In the genomic region with DNA sequence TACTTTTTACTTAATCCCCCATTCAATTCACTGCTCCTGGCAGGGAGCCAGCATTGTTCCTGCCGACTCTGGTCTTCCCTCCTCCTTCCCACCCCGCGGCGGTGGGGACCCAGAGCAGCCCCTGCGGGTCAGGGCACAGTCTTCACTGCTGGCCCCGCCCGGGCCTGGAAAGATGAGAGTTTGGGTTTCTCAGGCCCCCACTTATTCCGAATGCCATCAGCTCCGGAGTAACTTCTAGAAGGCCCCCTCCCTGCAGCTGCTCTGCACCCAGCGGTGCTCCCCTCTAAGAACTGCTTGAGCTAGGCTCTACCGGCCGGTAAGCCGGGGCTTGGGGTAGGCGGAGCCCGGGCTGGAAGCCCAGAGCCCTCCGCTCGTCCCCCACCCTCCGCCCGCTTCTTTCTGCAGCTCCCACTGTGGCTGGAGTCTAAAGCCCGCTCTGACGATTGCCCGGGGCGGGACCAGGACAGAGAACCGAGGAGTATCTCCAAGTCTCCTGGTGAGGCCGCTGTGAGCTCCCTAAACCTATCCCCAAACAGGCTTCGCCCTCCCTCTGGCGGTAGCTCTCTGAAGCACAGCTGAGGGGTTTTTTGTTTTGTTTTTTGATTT, we compare ENCODE assay signal across 8 mouse cellular contexts. TPM values are rescaled to one million over a fixed set of nuclear protein-coding genes. Genes with fewer than 3 reads are reported as not detected.
A peak's percentile ranks its signal among the peaks of the same experiment; 100 is the strongest.
DNase-seq lines count a peak whose midpoint lies in the region; ATAC-seq and TF ChIP-seq lines count a peak whose summit lies in the region.

No protein-coding gene starts in this region.

- H3K9me3 ChIP-seq in G1E (replicated peaks): no peaks in the 10 kb centered on the region
- H3K9me3 ChIP-seq in forebrain, embryonic 16.5 days (ENCODE audit: control insufficient read depth, low read length): no peaks in the 10 kb centered on the region

- peaks cover 6% of the 10 kb centered on the region for H3K4me1 ChIP-seq in G1E (ENCODE audit: insufficient read depth, low read depth, low read length)
- H3K4me1 ChIP-seq in forebrain, embryonic 16.5 days (replicated peaks; ENCODE audit: control insufficient read depth, insufficient read depth, low read length): peaks cover 15% of the 10 kb centered on the region
- H3K4me1 ChIP-seq in lung, adult 2 months (ENCODE audit: control insufficient read depth, insufficient read depth, low read length): no peaks in the 10 kb centered on the region

- peak overlapping the region; percentile 91 for H3K4me2 ChIP-seq in forebrain, embryonic 16.5 days (ENCODE audit: low read length)

- H3K9ac ChIP-seq in forebrain, embryonic 16.5 days (replicated peaks; ENCODE audit: low read depth, low read length): peak overlapping the region; percentile 79

- WGBS in forebrain, embryonic 16.5 days: under 1% methylated on average over 27 of the region's 27 CpGs
- WGBS in lung, adult 2 months: 2% methylated on average over 27 of the region's 27 CpGs

- no peak for TF ChIP-seq POLR2A in lung, adult 2 months (IDR thresholded peaks at IDR 0.05; ENCODE audit: borderline replicate concordance, extremely low read depth, low read depth, low read length)

- DNase-seq in G1E (ENCODE audit: low spot score): peak; percentile 85
- DNase-seq in cerebellum, adult 18-20 months: peak; percentile 67 to 73
- peak; percentile 84 to 87 for DNase-seq in heart, postnatal 36 days
- peak; percentile 79 to 83 for DNase-seq in layer of hippocampus, adult 2 months (ENCODE audit: low spot score in 2 of 2)
- peak; percentile 74 for DNase-seq in lung, adult 2 months
- peak; percentile 85 for DNase-seq in testis, postnatal 14 days (ENCODE audit: low spot score)

- TF ChIP-seq CTCF in G1E (IDR thresholded peaks at IDR 0.05; ENCODE audit: low read depth, low read length): peak; percentile 53
- TF ChIP-seq CTCF in layer of hippocampus, adult 2 months (conservative IDR thresholded peaks at IDR 0.05): peak; percentile 86
- TF ChIP-seq CTCF in lung, adult 2 months (IDR thresholded peaks at IDR 0.05; ENCODE audit: insufficient read depth, low read length): peak; percentile 98

- no peaks in the 10 kb centered on the region for H3K36me3 ChIP-seq in G1E (replicated peaks)
- no peaks in the 10 kb centered on the region for H3K36me3 ChIP-seq in forebrain, embryonic 16.5 days (ENCODE audit: control insufficient read depth, insufficient read depth)

- peak overlapping the region; percentile 97 for H3K27ac ChIP-seq in forebrain, embryonic 16.5 days (ENCODE audit: low read length)
- H3K27ac ChIP-seq in layer of hippocampus, adult 2 months: peak overlapping the region; percentile 55; the same call in 1 of the 2 replicates

- ATAC-seq in G1E (ENCODE audit: extremely low read depth, insufficient number of reproducible peaks, low FRiP score, poor library complexity, severe bottlenecking): peak; percentile 60; the same call in 1 of the 2 replicates
- ATAC-seq in forebrain, embryonic 16.5 days: peak; percentile 99
- peak; percentile 71 for ATAC-seq in neutrophil, adult 5-6 weeks (ENCODE audit: extremely low read depth, insufficient number of reproducible peaks, low FRiP score, poor library complexity, severe bottlenecking)

- peak overlapping the region; percentile 50; the same call in 1 of the 2 replicates for H3K4me3 ChIP-seq in G1E (ENCODE audit: low read depth, low read length)
- peak overlapping the region; percentile 58 for H3K4me3 ChIP-seq in forebrain, embryonic 16.5 days (replicated peaks; ENCODE audit: low read length)
- peak overlapping the region; percentile 53 for H3K4me3 ChIP-seq in layer of hippocampus, adult 2 months
- peak overlapping the region; percentile 65 for H3K4me3 ChIP-seq in lung, adult 2 months (replicated peaks; ENCODE audit: extremely low read depth, low read depth, low read length)

- intact Hi-C loops in heart, postnatal 36 days (cut with DNase I): loop anchor here (1.0 kb wide), 1 partner anchor 25 kb away; no protein-coding TSS in a partner anchor

- H3K27me3 ChIP-seq in G1E (ENCODE audit: insufficient read depth, low read length): peaks cover 55% of the 10 kb centered on the region
- no peaks in the 10 kb centered on the region for H3K27me3 ChIP-seq in forebrain, embryonic 16.5 days (replicated peaks; ENCODE audit: control insufficient read depth, insufficient read depth, low read length)

RNA-seq across cellular contexts. Expression of a gene that starts 10.2 kb away (rescaled TPM):
- not detected in 2 replicates for total RNA-seq in G1E (2014; fragmentation: Nextera tagmentation)
- total RNA-seq in G1E (2017): 0.12 and 0.22 TPM in 2 replicates
- polyA plus RNA-seq in G1E (2012): 0.02 TPM in 2 replicates
- polyA plus RNA-seq in forebrain, embryonic 16.5 days (2015; fragmentation: Nextera tagmentation; extraction: Ambion mirVana): 35.7 and 41.6 TPM in 2 replicates
- 10 to 100 TPM; 18.7 to 22.7 TPM for total RNA-seq in heart, postnatal 36 days (2021)
- total RNA-seq in layer of hippocampus, adult 2 months (2021): 1 to 10 TPM; 4.0 to 4.8 TPM
- 26.4 and 31.4 TPM in 2 replicates for polyA plus RNA-seq in lung, adult 2 months (2012; rRNA removed)
- 0.12 TPM in 1 of 2 replicates, not detected in the other for total RNA-seq in neutrophil, adult 5-6 weeks (2017)

RNA-seq across cellular contexts. Expression of a gene that starts 12.2 kb away (rescaled TPM):
- total RNA-seq in G1E (2014; fragmentation: Nextera tagmentation): not detected in 2 replicates
- 0.38 TPM in 1 of 2 replicates, not detected in the other for total RNA-seq in G1E (2017)
- not detected in 2 replicates for polyA plus RNA-seq in G1E (2012)
- 18.9 and 19.4 TPM in 2 replicates for polyA plus RNA-seq in forebrain, embryonic 16.5 days (2015; fragmentation: Nextera tagmentation; extraction: Ambion mirVana)
- total RNA-seq in heart, postnatal 36 days (2021): not detected
- total RNA-seq in layer of hippocampus, adult 2 months (2021): 1 to 10 TPM; 1.6 to 3.7 TPM
- 15.1 TPM in 1 of 2 replicates, not detected in the other for polyA plus RNA-seq in lung, adult 2 months (2012; rRNA removed)
- total RNA-seq in neutrophil, adult 5-6 weeks (2017): not detected in 2 replicates

RNA-seq across cellular contexts. Expression of a gene that starts 30.2 kb away (rescaled TPM):
- total RNA-seq in G1E (2014; fragmentation: Nextera tagmentation) (14.9 and 20.4 TPM in 2 replicates), G1E (2017) (19.2 and 24.8 TPM in 2 replicates)
- polyA plus RNA-seq in G1E (2012): 28.7 and 38.2 TPM in 2 replicates
- 18.4 and 23.5 TPM in 2 replicates for polyA plus RNA-seq in forebrain, embryonic 16.5 days (2015; fragmentation: Nextera tagmentation; extraction: Ambion mirVana)
- total RNA-seq in heart, postnatal 36 days (2021): 1 to 10 TPM; 4.8 to 5.2 TPM
- total RNA-seq in layer of hippocampus, adult 2 months (2021): 10 to 100 TPM; 24.7 to 27.4 TPM
- polyA plus RNA-seq in lung, adult 2 months (2012; rRNA removed): 28.3 and 29.7 TPM in 2 replicates
- 27.9 and 37.2 TPM in 2 replicates for total RNA-seq in neutrophil, adult 5-6 weeks (2017)

RNA-seq across cellular contexts. Expression of a gene that starts 30.6 kb away (rescaled TPM):
- total RNA-seq in G1E (2014; fragmentation: Nextera tagmentation) (67.3 and 70.8 TPM in 2 replicates), G1E (2017) (54.1 and 54.9 TPM in 2 replicates)
- polyA plus RNA-seq in G1E (2012): 15.8 and 18.3 TPM in 2 replicates
- 43.5 and 49.4 TPM in 2 replicates for polyA plus RNA-seq in forebrain, embryonic 16.5 days (2015; fragmentation: Nextera tagmentation; extraction: Ambion mirVana)
- total RNA-seq in heart, postnatal 36 days (2021): 10 to 100 TPM; 10.2 to 12.3 TPM
- total RNA-seq in layer of hippocampus, adult 2 months (2021): 10 to 100 TPM; 14.2 to 15.8 TPM
- polyA plus RNA-seq in lung, adult 2 months (2012; rRNA removed): 10.7 and 12.8 TPM in 2 replicates
- 32.5 and 33.1 TPM in 2 replicates for total RNA-seq in neutrophil, adult 5-6 weeks (2017)

RNA-seq across cellular contexts. Expression of a gene that starts 39.3 kb away (rescaled TPM):
- total RNA-seq in G1E (2014; fragmentation: Nextera tagmentation): not detected in 2 replicates
- 0.06 TPM in 1 of 2 replicates, not detected in the other for total RNA-seq in G1E (2017)
- not detected in 2 replicates for polyA plus RNA-seq in G1E (2012)
- polyA plus RNA-seq in forebrain, embryonic 16.5 days (2015; fragmentation: Nextera tagmentation; extraction: Ambion mirVana): 34.8 and 43.6 TPM in 2 replicates
- total RNA-seq in heart, postnatal 36 days (2021): under 1 TPM in 1 of 2 experiments, not detected in 1; 0.19 TPM
- total RNA-seq in layer of hippocampus, adult 2 months (2021): 100 to 1,000 TPM; 309 to 328 TPM
- polyA plus RNA-seq in lung, adult 2 months (2012; rRNA removed): 7.2 and 8.3 TPM in 2 replicates
- not detected in 2 replicates for total RNA-seq in neutrophil, adult 5-6 weeks (2017)

Comparison
In these comparisons a context has a peak if more than half of its experiments do, and no peak if none do; other contexts are left out.
1. Peak in every context shown above with its lines: DNase-seq, ATAC-seq, H3K4me3 ChIP-seq and H3K27ac ChIP-seq.